Comparison of ENCODE assay signal across 8 mouse cellular contexts in genomic region chr17:47597261-47597660, GRCm38 (mm10). TPM values are rescaled to one million over a fixed set of nuclear protein-coding genes. Genes with fewer than 3 reads are reported as not detected.
A peak's percentile ranks its signal among the peaks of the same experiment; 100 is the strongest.
DNase-seq lines count a peak whose midpoint lies in the region; ATAC-seq lines count a peak whose summit lies in the region.

No protein-coding gene starts in this region.

- H3K27me3 ChIP-seq in lung, embryonic 15.5 days: no peaks in the 10 kb centered on the region
- no peaks in the 10 kb centered on the region for H3K27me3 ChIP-seq in embryonic facial prominence, embryonic 12.5 days
- H3K27me3 ChIP-seq in hindbrain, embryonic 15.5 days: no peaks in the 10 kb centered on the region
- no peaks in the 10 kb centered on the region for H3K27me3 ChIP-seq in midbrain, embryonic 14.5 days (ENCODE audit: control insufficient read depth, insufficient read depth, low read length)

- WGBS in lung, embryonic 15.5 days: 50% methylated on average over 13 of the region's 13 CpGs
- WGBS in embryonic facial prominence, embryonic 12.5 days: 65% methylated on average over 13 of the region's 13 CpGs
- WGBS in hindbrain, embryonic 15.5 days: 80% methylated on average over 13 of the region's 13 CpGs
- 49% methylated on average over 13 of the region's 13 CpGs for WGBS in midbrain, embryonic 14.5 days

- no peaks in the 10 kb centered on the region for H3K9me3 ChIP-seq in lung, embryonic 15.5 days
- no peaks in the 10 kb centered on the region for H3K9me3 ChIP-seq in embryonic facial prominence, embryonic 12.5 days
- H3K9me3 ChIP-seq in hindbrain, embryonic 15.5 days: no peaks in the 10 kb centered on the region
- H3K9me3 ChIP-seq in midbrain, embryonic 14.5 days (ENCODE audit: control insufficient read depth, low read length): no peaks in the 10 kb centered on the region

- H3K4me1 ChIP-seq in lung, embryonic 15.5 days: peaks cover 38% of the 10 kb centered on the region
- H3K4me1 ChIP-seq in embryonic facial prominence, embryonic 12.5 days: peaks cover 33% of the 10 kb centered on the region
- H3K4me1 ChIP-seq in hindbrain, embryonic 15.5 days (replicated peaks): peaks cover 46% of the 10 kb centered on the region
- H3K4me1 ChIP-seq in midbrain, embryonic 14.5 days (ENCODE audit: control insufficient read depth, insufficient read depth, low read length): peaks cover 33% of the 10 kb centered on the region

- ATAC-seq in lung, embryonic 15.5 days (ENCODE audit: borderline replicate concordance, extremely low read depth, low FRiP score, low TSS enrichment): no peak
- no peak for ATAC-seq in embryonic facial prominence, embryonic 12.5 days (ENCODE audit: insufficient number of reproducible peaks, insufficient read depth, low FRiP score, low TSS enrichment)
- no peak for ATAC-seq in hindbrain, embryonic 15.5 days (ENCODE audit: low FRiP score, low read depth)
- ATAC-seq in midbrain, embryonic 14.5 days (ENCODE audit: low FRiP score, low TSS enrichment): no peak
- no peak for ATAC-seq in inflammation-experienced regulatory T-cells, adult 6 months

- H3K27ac ChIP-seq in lung, embryonic 15.5 days: peak overlapping the region; percentile 35
- peak overlapping the region; percentile 98 for H3K27ac ChIP-seq in embryonic facial prominence, embryonic 12.5 days
- H3K27ac ChIP-seq in hindbrain, embryonic 15.5 days (replicated peaks): peak overlapping the region; percentile 41
- no peak overlapping the region for H3K27ac ChIP-seq in midbrain, embryonic 14.5 days (replicated peaks; ENCODE audit: low read depth, low read length)

- 0 out of 2 replicates have a peak overlapping the region, but pooled peaks have one; percentile 95 for H3K4me3 ChIP-seq in lung, embryonic 15.5 days
- H3K4me3 ChIP-seq in embryonic facial prominence, embryonic 12.5 days: peak overlapping the region; percentile 93; the same call in 1 of the 2 replicates
- no peak overlapping the region for H3K4me3 ChIP-seq in hindbrain, embryonic 15.5 days
- no peak overlapping the region for H3K4me3 ChIP-seq in midbrain, embryonic 14.5 days (replicated peaks; ENCODE audit: low read depth, low read length)

- no peak for DNase-seq in lung, postnatal 14 days
- no peak for DNase-seq in midbrain, embryonic 14.5 days
- DNase-seq in testis, postnatal 10 days (ENCODE audit: low spot score): no peak
- DNase-seq in left cerebral cortex, postnatal 4 days: no peak

- H3K4me2 ChIP-seq in lung, embryonic 15.5 days: peak overlapping the region; percentile 86; the same call in 1 of the 2 replicates
- H3K4me2 ChIP-seq in embryonic facial prominence, embryonic 12.5 days (replicated peaks): peak overlapping the region; percentile 80
- peak overlapping the region; percentile 97 for H3K4me2 ChIP-seq in hindbrain, embryonic 15.5 days
- peak overlapping the region; percentile 84 for H3K4me2 ChIP-seq in midbrain, embryonic 14.5 days (ENCODE audit: low read length)

- peak overlapping the region; percentile 91 for H3K9ac ChIP-seq in lung, embryonic 15.5 days
- H3K9ac ChIP-seq in embryonic facial prominence, embryonic 12.5 days: peak overlapping the region; percentile 88
- no peak overlapping the region for H3K9ac ChIP-seq in hindbrain, embryonic 15.5 days
- H3K9ac ChIP-seq in midbrain, embryonic 14.5 days (replicated peaks; ENCODE audit: low read length): no peak overlapping the region

- H3K36me3 ChIP-seq in lung, embryonic 15.5 days: peaks cover 52% of the 10 kb centered on the region
- peaks cover 45% of the 10 kb centered on the region for H3K36me3 ChIP-seq in embryonic facial prominence, embryonic 12.5 days
- peaks cover 28% of the 10 kb centered on the region for H3K36me3 ChIP-seq in hindbrain, embryonic 15.5 days
- peaks cover 32% of the 10 kb centered on the region for H3K36me3 ChIP-seq in midbrain, embryonic 14.5 days (ENCODE audit: control insufficient read depth, insufficient read depth, low read length)

- intact Hi-C loops in left cerebral cortex, postnatal 4 days (cut with DNase I): no loop called here

RNA-seq across cellular contexts. Expression of gene Bysl, which starts 14.0 kb away (rescaled TPM):
- polyA plus RNA-seq in lung, embryonic 15.5 days (2015; fragmentation: Nextera tagmentation; extraction: Ambion mirVana): 21.9 and 22.9 TPM in 2 replicates
- polyA plus RNA-seq in embryonic facial prominence, embryonic 12.5 days (2016; fragmentation: Nextera tagmentation; extraction: Ambion mirVana): 29.6 and 30.7 TPM in 2 replicates
- 33.9 and 37.5 TPM in 2 replicates for polyA plus RNA-seq in hindbrain, embryonic 15.5 days (2015; fragmentation: Nextera tagmentation; extraction: Ambion mirVana)
- 32.0 and 33.2 TPM in 2 replicates for polyA plus RNA-seq in midbrain, embryonic 14.5 days (2014; fragmentation: Nextera tagmentation; extraction: Ambion mirVana)
- total RNA-seq in left cerebral cortex, postnatal 4 days (2021): 10 to 100 TPM; 28.6 TPM
- 10 to 100 TPM in 2 of 3 experiments, 1 to 10 TPM in 1; 9.1 to 12.3 (median 11.6) TPM for polyA plus RNA-seq in inflammation-experienced regulatory T-cells, adult 6 months (2017; shearing (Covaris generic))

RNA-seq across cellular contexts. Expression of gene Med20, which starts 14.1 kb away (rescaled TPM):
- polyA plus RNA-seq in lung, embryonic 15.5 days (2015; fragmentation: Nextera tagmentation; extraction: Ambion mirVana): 47.8 and 50.3 TPM in 2 replicates
- 46.9 and 47.2 TPM in 2 replicates for polyA plus RNA-seq in embryonic facial prominence, embryonic 12.5 days (2016; fragmentation: Nextera tagmentation; extraction: Ambion mirVana)
- polyA plus RNA-seq in hindbrain, embryonic 15.5 days (2015; fragmentation: Nextera tagmentation; extraction: Ambion mirVana): 41.2 and 43.9 TPM in 2 replicates
- polyA plus RNA-seq in midbrain, embryonic 14.5 days (2014; fragmentation: Nextera tagmentation; extraction: Ambion mirVana): 48.1 and 49.5 TPM in 2 replicates
- 10 to 100 TPM; 29.2 to 30.3 TPM for total RNA-seq in left cerebral cortex, postnatal 4 days (2021)
- 10 to 100 TPM; 27.6 to 32.3 (median 28.1) TPM for polyA plus RNA-seq in inflammation-experienced regulatory T-cells, adult 6 months (2017; shearing (Covaris generic))

RNA-seq across cellular contexts. Expression of gene Gm20517, which starts 14.1 kb away (rescaled TPM):
- polyA plus RNA-seq in lung, embryonic 15.5 days (2015; fragmentation: Nextera tagmentation; extraction: Ambion mirVana): 0.35 and 1.7 TPM in 2 replicates
- polyA plus RNA-seq in embryonic facial prominence, embryonic 12.5 days (2016; fragmentation: Nextera tagmentation; extraction: Ambion mirVana): 1.6 and 2.2 TPM in 2 replicates
- polyA plus RNA-seq in hindbrain, embryonic 15.5 days (2015; fragmentation: Nextera tagmentation; extraction: Ambion mirVana): 2.0 and 2.5 TPM in 2 replicates
- 3.1 and 3.2 TPM in 2 replicates for polyA plus RNA-seq in midbrain, embryonic 14.5 days (2014; fragmentation: Nextera tagmentation; extraction: Ambion mirVana)
- 1 to 10 TPM; 4.8 to 6.6 TPM for total RNA-seq in left cerebral cortex, postnatal 4 days (2021)
- under 1 TPM in 2 of 3 experiments, not detected in 1; 0.68 to 0.79 TPM for polyA plus RNA-seq in inflammation-experienced regulatory T-cells, adult 6 months (2017; shearing (Covaris generic))

RNA-seq across cellular contexts. Expression of gene Usp49, which starts 33.2 kb away (rescaled TPM):
- polyA plus RNA-seq in lung, embryonic 15.5 days (2015; fragmentation: Nextera tagmentation; extraction: Ambion mirVana): 4.2 and 4.3 TPM in 2 replicates
- 9.5 and 11.0 TPM in 2 replicates for polyA plus RNA-seq in embryonic facial prominence, embryonic 12.5 days (2016; fragmentation: Nextera tagmentation; extraction: Ambion mirVana)
- 6.3 and 8.2 TPM in 2 replicates for polyA plus RNA-seq in hindbrain, embryonic 15.5 days (2015; fragmentation: Nextera tagmentation; extraction: Ambion mirVana)
- polyA plus RNA-seq in midbrain, embryonic 14.5 days (2014; fragmentation: Nextera tagmentation; extraction: Ambion mirVana): 7.5 and 7.6 TPM in 2 replicates
- total RNA-seq in left cerebral cortex, postnatal 4 days (2021): 10 to 100 TPM; 23.3 to 26.2 TPM
- polyA plus RNA-seq in inflammation-experienced regulatory T-cells, adult 6 months (2017; shearing (Covaris generic)): under 1 TPM; 0.58 to 0.97 (median 0.70) TPM

Comparison
In these comparisons a context has a peak if more than half of its experiments do, and no peak if none do; other contexts are left out.
1. H3K4me3 ChIP-seq: peak in lung, embryonic 15.5 days (single experiment) and embryonic facial prominence, embryonic 12.5 days (single experiment); none in hindbrain, embryonic 15.5 days (single experiment) and midbrain, embryonic 14.5 days (single experiment).
2. H3K9ac ChIP-seq: peak in lung, embryonic 15.5 days (single experiment) and embryonic facial prominence, embryonic 12.5 days (single experiment); none in hindbrain, embryonic 15.5 days (single experiment) and midbrain, embryonic 14.5 days (single experiment).
3. Peak in every context shown above with its lines, with median percentiles within 50 percentile points of each other: H3K4me2 ChIP-seq.